8 mouse cellular contexts compared by ENCODE assay signal in genomic region chr11:100939512-100940151, GRCm38 (mm10). TPM values are rescaled to one million over a fixed set of nuclear protein-coding genes. Genes with fewer than 3 reads are reported as not detected.
A peak's percentile ranks its signal among the peaks of the same experiment; 100 is the strongest.
DNase-seq lines count a peak whose midpoint lies in the region; ATAC-seq lines count a peak whose summit lies in the region.

Stat3 (minus strand) TSS chr11:100939540.

- peak within 1 kb of the TSS; percentile 81 for H3K4me2 ChIP-seq in hindbrain, embryonic 15.5 days

- peaks cover 23% of the 10 kb centered on the region for H3K4me1 ChIP-seq in hindbrain, embryonic 15.5 days (replicated peaks)

- peak; percentile 99 for DNase-seq in R1 (ENCODE audit: low read depth, low spot score)
- peak; percentile 100 for DNase-seq in cerebellum, postnatal 14 days
- DNase-seq in frontal cortex, postnatal 36 days (ENCODE audit: low spot score in 2 of 2): peak; percentile 100
- peak; percentile 99 for DNase-seq in left cerebral cortex, adult 11 months (ENCODE audit: low spot score)
- DNase-seq in lung, postnatal 4 days: peak; percentile 99 to 100
- peak; percentile 100 for DNase-seq in retina, postnatal 7 days (ENCODE audit: low read depth, low spot score)
- peak; percentile 94 for DNase-seq in urinary bladder, adult 2 months (ENCODE audit: low spot score)

- peak within 1 kb of the TSS; percentile 93 for H3K9ac ChIP-seq in hindbrain, embryonic 15.5 days

- no peaks in the 10 kb centered on the region for H3K27me3 ChIP-seq in hindbrain, embryonic 15.5 days

- under 1% methylated on average over 29 of the region's 29 CpGs for WGBS in hindbrain, embryonic 15.5 days

- peak within 1 kb of the TSS; percentile 83 for H3K27ac ChIP-seq in hindbrain, embryonic 15.5 days (replicated peaks)

- ATAC-seq in hindbrain, embryonic 15.5 days (ENCODE audit: low FRiP score, low read depth): peak; percentile 99

- peak within 1 kb of the TSS; percentile 92 for H3K4me3 ChIP-seq in hindbrain, embryonic 15.5 days

- H3K9me3 ChIP-seq in hindbrain, embryonic 15.5 days: no peaks in the 10 kb centered on the region

- no peaks in the 10 kb centered on the region for H3K36me3 ChIP-seq in hindbrain, embryonic 15.5 days

RNA-seq across cellular contexts. Expression of gene Stat3, which starts in this region (rescaled TPM):
- polyA plus RNA-seq in hindbrain, embryonic 15.5 days (2015; fragmentation: Nextera tagmentation; extraction: Ambion mirVana): 46.0 and 48.4 TPM in 2 replicates
- 91.2 and 103 TPM in 2 replicates for polyA plus RNA-seq in urinary bladder, adult 2 months (2012; rRNA removed)

Comparison
In these comparisons a context has a peak if more than half of its experiments do, and no peak if none do; other contexts are left out.
1. Peak in every context shown above with its lines: DNase-seq, ATAC-seq, H3K4me3 ChIP-seq and H3K27ac ChIP-seq.